Mouse (Mus musculus) MN1 (cell line): ENCODE results near the gene Mettl27.

ENCODE experiments used
- DNase-seq: peaks from one replicate; pipeline ENCODE4 v3.0.0-alpha.2; 2016; ENCODE audit warnings: low spot score

The Mettl27 gene

DNA sequence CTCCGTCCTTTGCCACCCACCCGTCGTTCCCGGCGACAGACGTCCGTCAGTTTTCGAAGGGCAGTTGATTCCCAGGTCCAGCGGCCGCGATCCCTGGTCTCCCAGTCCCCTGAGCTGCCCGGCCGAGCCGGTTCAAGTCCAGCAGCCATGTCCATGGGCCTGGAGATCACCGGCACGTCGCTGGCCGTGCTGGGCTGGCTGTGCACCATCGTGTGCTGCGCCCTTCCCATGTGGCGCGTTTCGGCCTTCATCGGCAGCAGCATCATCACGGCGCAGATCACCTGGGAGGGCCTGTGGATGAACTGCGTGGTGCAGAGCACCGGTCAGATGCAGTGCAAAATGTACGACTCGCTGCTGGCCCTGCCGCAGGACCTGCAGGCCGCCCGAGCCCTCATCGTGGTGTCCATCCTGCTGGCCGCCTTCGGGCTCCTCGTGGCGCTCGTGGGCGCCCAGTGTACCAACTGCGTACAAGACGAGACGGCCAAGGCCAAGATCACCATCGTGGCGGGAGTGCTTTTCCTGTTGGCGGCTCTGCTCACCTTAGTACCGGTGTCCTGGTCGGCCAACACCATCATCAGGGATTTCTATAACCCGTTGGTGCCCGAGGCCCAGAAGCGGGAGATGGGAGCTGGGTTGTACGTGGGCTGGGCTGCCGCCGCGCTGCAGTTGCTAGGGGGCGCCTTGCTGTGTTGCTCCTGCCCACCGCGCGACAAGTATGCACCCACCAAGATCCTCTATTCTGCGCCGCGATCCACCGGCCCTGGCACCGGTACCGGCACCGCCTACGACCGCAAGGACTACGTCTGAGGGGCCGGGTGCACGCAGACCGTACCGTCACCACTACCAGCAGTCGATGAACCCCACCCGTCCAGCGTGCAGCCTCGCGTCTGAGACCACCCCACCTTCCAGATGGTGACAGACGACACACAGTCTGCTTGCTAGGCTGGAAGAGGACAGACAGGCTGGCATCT is 54.4 kb downstream of the Mettl27 start:
- DNase-seq, result no peak

GRCm38 (mm10) chr5:134989166-134989565 is 57.0 kb downstream of the Mettl27 start:
- no peak for DNase-seq

DNA sequence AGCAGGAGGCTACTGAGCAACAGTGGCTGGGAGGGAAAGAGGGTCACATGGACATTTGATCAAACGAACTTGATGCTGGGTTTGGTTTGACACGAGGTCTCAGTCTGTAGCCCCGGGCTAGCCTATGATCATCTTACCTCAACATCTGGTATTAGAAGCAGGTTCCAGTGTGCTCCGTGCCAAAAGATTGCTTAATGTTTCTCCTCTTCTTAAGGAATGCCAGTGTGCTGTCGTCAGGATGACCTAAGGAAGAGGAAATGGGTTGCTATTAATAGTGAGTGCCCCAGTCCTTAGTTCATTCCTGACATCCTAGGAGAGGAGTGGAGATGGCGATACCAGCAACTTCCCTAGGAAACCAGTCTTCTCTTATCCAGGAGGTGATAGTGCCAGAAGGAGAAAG is 57.6 kb downstream of the Mettl27 start:
- DNase-seq, result no peak
